ENCODE assay signal across 7 mouse cellular contexts in genomic region chr7:82648353-82649080, GRCm38 (mm10). TPM values are rescaled to one million over a fixed set of nuclear protein-coding genes. Genes with fewer than 3 reads are reported as not detected.
DNase-seq lines count a peak whose midpoint lies in the region; ATAC-seq lines count a peak whose summit lies in the region.

Gene Saxo2, minus strand, starts transcription at chr7:82648528.
Gene Efl1, plus strand, starts transcription at chr7:82648614.

- H3K36me3 ChIP-seq in embryonic facial prominence, embryonic 10.5 days (replicated peaks) = peaks cover 19% of the 10 kb centered on the region
- peaks cover 18% of the 10 kb centered on the region for H3K36me3 ChIP-seq in limb, embryonic 10.5 days
- H3K36me3 ChIP-seq in midbrain, embryonic 13.5 days = peaks cover 7% of the 10 kb centered on the region; the same call in 1 of the 2 replicates

- peak within 1 kb of the TSS; percentile 87 for H3K4me3 ChIP-seq in embryonic facial prominence, embryonic 10.5 days
- peak within 1 kb of the TSS; percentile 86 for H3K4me3 ChIP-seq in limb, embryonic 10.5 days
- H3K4me3 ChIP-seq in midbrain, embryonic 13.5 days (replicated peaks) = peak within 1 kb of the TSS; percentile 77

- H3K27ac ChIP-seq in embryonic facial prominence, embryonic 10.5 days (replicated peaks) = peak within 1 kb of the TSS; percentile 89
- peak within 1 kb of the TSS; percentile 84 for H3K27ac ChIP-seq in limb, embryonic 10.5 days
- H3K27ac ChIP-seq in midbrain, embryonic 13.5 days = no peak within 1 kb of the TSS

- H3K4me1 ChIP-seq in embryonic facial prominence, embryonic 10.5 days = peaks cover 17% of the 10 kb centered on the region
- peaks cover 14% of the 10 kb centered on the region for H3K4me1 ChIP-seq in limb, embryonic 10.5 days
- peaks cover 22% of the 10 kb centered on the region for H3K4me1 ChIP-seq in midbrain, embryonic 13.5 days (replicated peaks)

- peak; percentile 97 for DNase-seq in adrenal gland, postnatal 10 days
- DNase-seq in embryonic facial prominence, embryonic 10.5 days (ENCODE audit: low spot score) = peak; percentile 95
- peak; percentile 95 for DNase-seq in kidney, adult 11 months
- peak; percentile 97 for DNase-seq in limb, embryonic 10.5 days (ENCODE audit: low spot score)
- peak; percentile 88 for DNase-seq in spleen, adult 12 weeks (ENCODE audit: low spot score)

- no peaks in the 10 kb centered on the region for H3K9me3 ChIP-seq in embryonic facial prominence, embryonic 10.5 days
- H3K9me3 ChIP-seq in limb, embryonic 10.5 days (replicated peaks) = no peaks in the 10 kb centered on the region
- H3K9me3 ChIP-seq in midbrain, embryonic 13.5 days = no peaks in the 10 kb centered on the region

- WGBS in embryonic facial prominence, embryonic 10.5 days = under 1% methylated on average over 46 of the region's 46 CpGs
- WGBS in limb, embryonic 10.5 days = 0% methylated on average over 46 of the region's 46 CpGs
- under 1% methylated on average over 46 of the region's 46 CpGs for WGBS in midbrain, embryonic 13.5 days

- H3K9ac ChIP-seq in midbrain, embryonic 13.5 days (replicated peaks) = peak within 1 kb of the TSS; percentile 70

- H3K4me2 ChIP-seq in midbrain, embryonic 13.5 days (replicated peaks) = peak within 1 kb of the TSS; percentile 78

- H3K27me3 ChIP-seq in embryonic facial prominence, embryonic 10.5 days (replicated peaks; ENCODE audit: low read depth, poor library complexity, severe bottlenecking) = no peaks in the 10 kb centered on the region
- H3K27me3 ChIP-seq in limb, embryonic 10.5 days (ENCODE audit: low read depth, poor library complexity, severe bottlenecking) = no peaks in the 10 kb centered on the region
- H3K27me3 ChIP-seq in midbrain, embryonic 13.5 days = no peaks in the 10 kb centered on the region

- ATAC-seq in granulocyte monocyte progenitor cell, adult 5-6 weeks (replicated peaks; ENCODE audit: poor library complexity, severe bottlenecking) = peak; percentile 99
- ATAC-seq in midbrain, embryonic 13.5 days = peak; percentile 99

RNA-seq across cellular contexts. Expression of gene Saxo2, which starts in this region (rescaled TPM):
- 1 to 10 TPM; 2.5 to 2.7 TPM for total RNA-seq in adrenal gland, postnatal 10 days (2021)
- polyA plus RNA-seq in embryonic facial prominence, embryonic 10.5 days (2016; fragmentation: Nextera tagmentation; extraction: Ambion mirVana) = 3.8 and 6.3 TPM in 2 replicates
- not detected in 2 replicates for total RNA-seq in granulocyte monocyte progenitor cell, adult 5-6 weeks (2014; fragmentation: Nextera tagmentation)
- 0.43 TPM in 1 of 2 replicates, not detected in the other for total RNA-seq in granulocyte monocyte progenitor cell, adult 5-6 weeks (2017)
- 5.3 and 5.5 TPM in 2 replicates for polyA plus RNA-seq in limb, embryonic 10.5 days (2016; fragmentation: Nextera tagmentation; extraction: Ambion mirVana)
- 18.2 and 19.6 TPM in 2 replicates for polyA plus RNA-seq in midbrain, embryonic 13.5 days (2015; fragmentation: Nextera tagmentation; extraction: Ambion mirVana)

RNA-seq across cellular contexts. Expression of gene Efl1, which starts in this region (rescaled TPM):
- 10 to 100 TPM; 18.7 to 19.7 TPM for total RNA-seq in adrenal gland, postnatal 10 days (2021)
- 23.1 and 24.0 TPM in 2 replicates for polyA plus RNA-seq in embryonic facial prominence, embryonic 10.5 days (2016; fragmentation: Nextera tagmentation; extraction: Ambion mirVana)
- 23.6 and 31.1 TPM in 2 replicates for total RNA-seq in granulocyte monocyte progenitor cell, adult 5-6 weeks (2014; fragmentation: Nextera tagmentation)
- total RNA-seq in granulocyte monocyte progenitor cell, adult 5-6 weeks (2017) = 22.7 and 27.4 TPM in 2 replicates
- polyA plus RNA-seq in limb, embryonic 10.5 days (2016; fragmentation: Nextera tagmentation; extraction: Ambion mirVana) = 24.0 and 25.8 TPM in 2 replicates
- polyA plus RNA-seq in midbrain, embryonic 13.5 days (2015; fragmentation: Nextera tagmentation; extraction: Ambion mirVana) = 20.1 and 21.0 TPM in 2 replicates
